Mouse (Mus musculus) stomach, postnatal 0 days (tissue): Measurements from ENCODE around the gene Tspan33. TPM values are rescaled to one million over a fixed set of nuclear protein-coding genes. Genes with fewer than 3 reads are reported as not detected.

Source experiments
- ATAC-seq: fragments of 200-750 bp; cut with Nextera tagmentation; 2 replicates; pipeline ENCODE4 v1.8.0; 2017; ENCODE audit not compliant: low FRiP score, low TSS enrichment
- DNase-seq: peaks from one replicate; pipeline ENCODE4 v3.0.0-alpha.2; 2016; ENCODE audit warnings: low spot score
- H3K27ac ChIP-seq: fragments of 300-500 bp; sonication (generic); replicated peaks from 2 replicates; pipeline ENCODE4 v1.5.1; 2014; ENCODE audit warnings: mild to moderate bottlenecking, control low read depth
- H3K27me3 ChIP-seq: fragments of 300-500 bp; sonication (generic); 2 replicates; pipeline ENCODE4 v1.6.1; 2014; ENCODE audit warnings: low read length; ENCODE audit not compliant: control insufficient read depth, insufficient read depth
- H3K36me3 ChIP-seq: fragments of 300-500 bp; sonication (generic); 2 replicates; pipeline ENCODE4 v1.6.1; 2014; ENCODE audit warnings: low read length, mixed read lengths; ENCODE audit not compliant: control insufficient read depth, insufficient read depth
- H3K4me1 ChIP-seq: fragments of 300-500 bp; sonication (generic); replicated peaks from 2 replicates; pipeline ENCODE4 v1.6.1; 2014; ENCODE audit warnings: antibody characterized with exemption; ENCODE audit not compliant: control insufficient read depth, insufficient read depth
- H3K4me2 ChIP-seq: fragments of 300-500 bp; sonication (generic); replicated peaks from 2 replicates; pipeline ENCODE4 v1.6.1; 2014; ENCODE audit warnings: low read depth, mild to moderate bottlenecking, control low read depth, moderate library complexity
- H3K4me3 ChIP-seq: fragments of 300-500 bp; sonication (generic); 2 replicates; pipeline ENCODE4 v1.5.1; 2014; ENCODE audit warnings: low read depth, low read length, control low read depth
- H3K9ac ChIP-seq: fragments of 300-500 bp; sonication (generic); 2 replicates; pipeline ENCODE4 v1.6.1; 2014; ENCODE audit warnings: mild to moderate bottlenecking, low read length, control low read depth, mixed read lengths
- H3K9me3 ChIP-seq: fragments of 300-500 bp; sonication (generic); 2 replicates; pipeline ENCODE4 v1.6.1; 2016; ENCODE audit warnings: low read length; ENCODE audit not compliant: control insufficient read depth
- CTCF ChIP-seq: IDR thresholded peaks from 2 replicates; pipeline ENCODE4 v1.5.1; 2016; ENCODE audit warnings: antibody characterized with exemption, low read depth, mild to moderate bottlenecking, moderate library complexity
- EP300 ChIP-seq: optimal IDR thresholded peaks from 2 replicates; pipeline ENCODE3; 2016; ENCODE audit warnings: antibody characterized with exemption
- WGBS: fragments of 180-500 bp; shearing (Covaris S2); extraction: QIAGEN DNeasy Blood & Tissue Kit; methylation state at CpG from one replicate; pipeline ENCODE4 v1.1.7; 2014; 5-methylcytosine and 5-hydroxymethylcytosine counted together
- polyA plus RNA-seq: library from polyadenylated mRNA; unstranded; fragments of >200 nt; fragmentation: Nextera tagmentation; extraction: Ambion mirVana; gene quantifications from 2 replicates; pipeline ENCODE4 v1.2.1, GENCODE M21; 2015

Tspan33 gene
- polyA plus RNA-seq, 1 experiment from 2014 or later, result 4.0 TPM

- no peak overlapping the region for H3K4me3 ChIP-seq
These were observed 12.2 kb upstream of the Tspan33 start for GRCm38 (mm10) chr6:29681853-29682252.

DNA sequence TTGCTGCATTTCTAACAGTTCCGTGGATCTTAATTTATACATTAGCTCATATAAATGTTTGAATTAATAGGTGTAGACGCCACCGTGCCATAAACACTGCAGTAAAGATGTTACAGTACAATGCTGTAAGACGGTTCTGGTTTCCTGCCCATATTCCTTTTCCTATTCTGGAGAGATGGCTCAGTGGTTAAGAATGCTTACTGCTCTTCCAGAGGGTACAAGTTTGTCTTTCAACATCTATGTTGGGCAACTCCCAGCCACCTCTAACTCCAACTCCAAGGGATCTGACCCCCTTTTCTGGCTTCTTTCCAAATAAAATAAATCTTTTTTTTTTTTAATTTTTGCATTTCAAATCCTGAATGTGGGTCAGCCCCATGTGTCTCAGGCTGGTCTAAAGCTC, 9.3 kb upstream of the Tspan33 start:
- Histone ChIP-seq H3K9me3 (no peaks in the 10 kb centered on the region), H3K9ac (no peak overlapping the region), H3K4me3 (no peak overlapping the region), H3K27ac (no peak overlapping the region), H3K27me3 (no peaks in the 10 kb centered on the region), H3K4me1 (no peaks in the 10 kb centered on the region; the same call in 1 of the 2 replicates), H3K4me2 (no peak overlapping the region), H3K36me3 (no peaks in the 10 kb centered on the region)
- no peak for DNase-seq
- ATAC-seq, result no peak
- 66% methylated on average over 4 of the region's 4 CpGs for WGBS
- TF ChIP-seq CTCF, result no peak
- no peak for TF ChIP-seq EP300

More at GRCm38 (mm10) chr6:29681853-29682252, 12.2 kb upstream of the Tspan33 start:
- Histone ChIP-seq H3K4me1 (no peaks in the 10 kb centered on the region; the same call in 1 of the 2 replicates), H3K27ac (no peak overlapping the region), H3K9me3 (no peaks in the 10 kb centered on the region), H3K36me3 (no peaks in the 10 kb centered on the region), H3K4me2 (no peak overlapping the region), H3K9ac (no peak overlapping the region), H3K27me3 (no peaks in the 10 kb centered on the region)
- DNase-seq (no peak), ATAC-seq (no peak)
- 68% methylated on average over 4 of the region's 4 CpGs for WGBS
- TF ChIP-seq CTCF (no peak), EP300 (no peak)

GRCm38 (mm10) chr6:29685952-29686351, 8.1 kb upstream of the Tspan33 start:
- H3K27ac ChIP-seq, result no peak overlapping the region
- no peak overlapping the region for H3K4me2 ChIP-seq
- DNase-seq (no peak), ATAC-seq (0 out of 2 replicates have a peak, but pooled peaks have one; percentile 60)
- no peak overlapping the region for H3K9ac ChIP-seq
- no peaks in the 10 kb centered on the region for H3K36me3 ChIP-seq
- no peak overlapping the region for H3K4me3 ChIP-seq
- WGBS, result 56% methylated on average over 4 of the region's 4 CpGs
- H3K4me1 ChIP-seq, result no peaks in the 10 kb centered on the region; the same call in 1 of the 2 replicates
- TF ChIP-seq CTCF, result no peak
- no peak for TF ChIP-seq EP300
- H3K27me3 ChIP-seq, result no peaks in the 10 kb centered on the region
- no peaks in the 10 kb centered on the region for H3K9me3 ChIP-seq

- WGBS, result 60% methylated on average over 8 of the region's 8 CpGs
- TF ChIP-seq EP300, result no peak
- no peak for TF ChIP-seq CTCF
- H3K4me2 ChIP-seq, result no peak overlapping the region
- no peaks in the 10 kb centered on the region for H3K36me3 ChIP-seq
- H3K27me3 ChIP-seq, result no peaks in the 10 kb centered on the region; the same call in 1 of the 2 replicates
- H3K4me3 ChIP-seq, result no peak overlapping the region
- peaks cover 2% of the 10 kb centered on the region; the same call in 1 of the 2 replicates for H3K4me1 ChIP-seq
- H3K9me3 ChIP-seq, result no peaks in the 10 kb centered on the region
- no peak for DNase-seq
- no peak for ATAC-seq
- H3K9ac ChIP-seq, result no peak overlapping the region
- H3K27ac ChIP-seq, result no peak overlapping the region
These were observed 4.6 kb upstream of the Tspan33 start for GRCm38 (mm10) chr6:29689458-29689857.

DNA sequence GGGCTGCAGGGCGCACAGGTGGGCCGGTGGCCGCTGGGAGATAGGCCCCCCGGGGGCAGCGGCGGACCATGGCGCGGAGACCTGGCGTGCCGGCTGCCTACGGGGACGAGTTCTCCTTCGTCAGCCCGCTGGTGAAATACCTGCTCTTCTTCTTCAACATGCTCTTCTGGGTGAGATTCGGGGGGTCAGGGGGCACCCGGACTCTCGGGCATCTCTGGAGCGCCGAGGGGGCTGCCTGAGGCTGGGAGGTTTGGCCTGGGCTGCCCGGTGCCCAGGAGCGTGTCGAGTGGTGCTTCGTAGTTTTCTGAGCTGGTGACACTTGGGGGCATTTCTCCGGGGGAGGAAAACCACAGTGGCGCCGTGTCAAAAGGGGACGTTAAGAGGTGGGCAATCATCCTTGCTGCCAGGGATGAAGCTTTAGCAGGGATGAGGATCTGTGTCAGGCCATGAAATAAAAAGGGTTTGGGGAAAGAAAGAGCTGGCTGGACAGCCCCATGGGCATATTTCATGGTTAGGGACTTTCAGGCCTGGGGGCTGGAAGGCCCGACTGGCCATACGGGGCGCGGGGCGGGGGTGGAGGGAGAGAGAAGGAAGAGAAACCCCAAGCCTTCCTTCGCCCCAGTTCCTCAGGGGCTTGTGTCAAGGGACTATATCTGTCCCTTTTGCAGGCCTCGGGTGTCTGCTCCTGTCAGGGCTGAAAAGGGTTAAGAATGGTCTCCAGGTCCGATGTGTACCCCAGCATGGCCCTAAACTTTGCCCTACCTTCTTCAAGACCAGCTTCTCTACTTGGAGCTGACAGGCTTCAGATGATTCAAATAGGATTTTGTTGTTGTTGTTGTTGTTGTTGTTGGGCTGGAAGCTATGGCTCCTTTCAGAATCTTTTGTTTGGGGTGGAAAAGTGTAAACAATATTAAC, 610 bp downstream of the Tspan33 start:
- no peaks in the 10 kb centered on the region; the same call in 1 of the 2 replicates for H3K27me3 ChIP-seq
- TF ChIP-seq EP300, result no peak
- no peak for TF ChIP-seq CTCF
- H3K9ac ChIP-seq, result peak overlapping the region; percentile 70
- no peak for ATAC-seq
- H3K36me3 ChIP-seq, result no peaks in the 10 kb centered on the region
- WGBS, result 12% methylated on average over 35 of the region's 35 CpGs
- no peak for DNase-seq
- H3K4me3 ChIP-seq, result peak overlapping the region; percentile 62
- H3K4me2 ChIP-seq, result peak overlapping the region; percentile 98
- 0 out of 2 replicates have a peak, but pooled peaks cover 3% of the 10 kb centered on the region for H3K4me1 ChIP-seq
- no peaks in the 10 kb centered on the region for H3K9me3 ChIP-seq
- H3K27ac ChIP-seq, result 0 out of 2 replicates have a peak overlapping the region, but pooled peaks have one; percentile 18

DNA sequence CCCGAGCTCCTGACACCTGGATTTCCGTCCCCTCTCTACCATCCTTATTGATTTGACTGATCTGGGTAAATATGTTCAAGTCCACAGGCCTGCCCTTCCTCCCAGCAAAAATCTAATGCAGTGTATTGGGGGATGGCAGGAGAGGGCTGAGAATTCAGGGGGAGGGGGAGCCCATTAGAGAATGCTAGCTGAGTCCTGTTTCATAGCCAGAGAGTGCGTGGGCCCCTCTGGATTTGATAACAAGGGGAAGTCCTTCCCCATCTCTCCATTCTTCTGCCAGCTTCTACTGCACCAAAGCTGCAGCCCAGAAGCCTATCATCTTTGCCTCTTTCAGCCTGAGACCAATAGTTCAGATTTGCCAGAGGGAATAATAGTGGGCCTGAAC, 1.3 kb downstream of the Tspan33 start:
- H3K9me3 ChIP-seq, result no peaks in the 10 kb centered on the region
- no peaks in the 10 kb centered on the region; the same call in 1 of the 2 replicates for H3K27me3 ChIP-seq
- WGBS, result 52% methylated on average over 3 of the region's 3 CpGs
- no peak overlapping the region for H3K4me2 ChIP-seq
- DNase-seq (no peak), ATAC-seq (no peak)
- no peak for TF ChIP-seq CTCF
- no peak for TF ChIP-seq EP300
- H3K27ac ChIP-seq, result no peak overlapping the region
- no peak overlapping the region for H3K9ac ChIP-seq
- 0 out of 2 replicates have a peak, but pooled peaks cover 3% of the 10 kb centered on the region for H3K4me1 ChIP-seq
- H3K36me3 ChIP-seq, result no peaks in the 10 kb centered on the region
- no peak overlapping the region for H3K4me3 ChIP-seq
